Mouse (Mus musculus) midbrain, embryonic 16.5 days (tissue): Measurements from ENCODE around the gene Camsap3. TPM values are rescaled to one million over a fixed set of nuclear protein-coding genes. Genes with fewer than 3 reads are reported as not detected.
"Not testable (repeated sequence)": the region's sequence is repeated elsewhere in the genome, so short reads cannot be mapped to it uniquely, and the experiment has no call there.

Source experiments
- ATAC-seq: fragments of 200-750 bp; cut with Nextera tagmentation; 2 replicates; pipeline ENCODE4 v1.8.0; 2017; ENCODE audit warnings: moderate TSS enrichment
- H3K27ac ChIP-seq: fragments of 300-500 bp; sonication (generic); 2 replicates; pipeline ENCODE4 v1.5.1; 2014; ENCODE audit warnings: mild to moderate bottlenecking, low read length, mixed read lengths
- H3K27me3 ChIP-seq: fragments of 300-500 bp; sonication (generic); 2 replicates; pipeline ENCODE4 v1.6.1; 2014; ENCODE audit warnings: low read depth, low read length, mixed read lengths; ENCODE audit not compliant: control insufficient read depth, insufficient read depth
- H3K36me3 ChIP-seq: fragments of 300-500 bp; sonication (generic); 2 replicates; pipeline ENCODE4 v1.6.1; 2014; ENCODE audit warnings: mild to moderate bottlenecking, low read length, moderate library complexity, mixed read lengths; ENCODE audit not compliant: control insufficient read depth, insufficient read depth
- H3K4me1 ChIP-seq: fragments of 300-500 bp; sonication (generic); 2 replicates; pipeline ENCODE4 v1.6.1; 2014; ENCODE audit warnings: mild to moderate bottlenecking, low read length, mixed read lengths; ENCODE audit not compliant: control insufficient read depth, insufficient read depth
- H3K4me2 ChIP-seq: fragments of 300-500 bp; sonication (generic); 2 replicates; pipeline ENCODE4 v1.6.1; 2014; ENCODE audit warnings: mild to moderate bottlenecking, low read length, mixed read lengths
- H3K4me3 ChIP-seq: fragments of 300-500 bp; sonication (generic); 2 replicates; pipeline ENCODE4 v1.5.1; 2014; ENCODE audit warnings: low read depth, mild to moderate bottlenecking, low read length, moderate library complexity, mixed read lengths
- H3K9ac ChIP-seq: fragments of 300-500 bp; sonication (generic); 2 replicates; pipeline ENCODE4 v1.6.1; 2014; ENCODE audit warnings: low read depth, low read length, mixed read lengths
- H3K9me3 ChIP-seq: fragments of 300-500 bp; sonication (generic); replicated peaks from 2 replicates; pipeline ENCODE4 v1.6.1; 2014; ENCODE audit warnings: mild to moderate bottlenecking, low read length, mixed read lengths; ENCODE audit not compliant: control insufficient read depth, poor library complexity, severe bottlenecking
- WGBS: fragments of 180-500 bp; shearing (Covaris S2); extraction: QIAGEN DNeasy Blood & Tissue Kit; methylation state at CpG from one replicate; pipeline ENCODE4 v1.1.7; 2014; 5-methylcytosine and 5-hydroxymethylcytosine counted together
- polyA plus RNA-seq: library from polyadenylated mRNA; unstranded; fragments of >200 nt; fragmentation: Nextera tagmentation; extraction: Ambion mirVana; gene quantifications from 2 replicates; pipeline ENCODE4 v1.2.1, GENCODE M21; 2015

Gene Camsap3
- polyA plus RNA-seq, 1 experiment from 2014 or later, result 48.7 TPM

DNA sequence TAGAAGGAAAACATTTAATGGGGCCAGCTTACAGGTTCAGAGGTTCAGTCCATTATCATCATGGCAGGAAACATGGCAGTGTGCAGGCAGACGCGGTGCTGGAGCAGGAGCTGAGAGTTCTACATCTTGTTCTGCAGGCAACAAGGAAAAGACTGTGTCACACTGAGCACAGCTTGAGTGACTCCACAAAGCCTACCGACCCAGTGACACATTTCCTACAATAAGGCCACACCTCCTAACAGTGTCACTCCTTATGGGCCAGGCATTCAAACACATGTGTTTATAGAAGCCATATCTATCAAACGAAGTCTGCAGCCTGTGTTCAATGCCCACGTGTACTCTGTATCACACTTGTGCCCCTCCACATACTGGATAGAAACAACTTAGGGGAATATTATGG, 17.3 kb upstream of the Camsap3 start:
- H3K27me3 ChIP-seq, result no peaks in the 10 kb centered on the region
- H3K36me3 ChIP-seq, result no peaks in the 10 kb centered on the region
- 86% methylated on average over 5 of the region's 5 CpGs for WGBS
- no peaks in the 10 kb centered on the region for H3K9me3 ChIP-seq
- no peak overlapping the region for H3K4me3 ChIP-seq
- no peak for ATAC-seq
- H3K27ac ChIP-seq, result no peak overlapping the region
- H3K4me1 ChIP-seq, result no peaks in the 10 kb centered on the region; the same call in 1 of the 2 replicates
- H3K9ac ChIP-seq, result no peak overlapping the region
- H3K4me2 ChIP-seq, result no peak overlapping the region

DNA sequence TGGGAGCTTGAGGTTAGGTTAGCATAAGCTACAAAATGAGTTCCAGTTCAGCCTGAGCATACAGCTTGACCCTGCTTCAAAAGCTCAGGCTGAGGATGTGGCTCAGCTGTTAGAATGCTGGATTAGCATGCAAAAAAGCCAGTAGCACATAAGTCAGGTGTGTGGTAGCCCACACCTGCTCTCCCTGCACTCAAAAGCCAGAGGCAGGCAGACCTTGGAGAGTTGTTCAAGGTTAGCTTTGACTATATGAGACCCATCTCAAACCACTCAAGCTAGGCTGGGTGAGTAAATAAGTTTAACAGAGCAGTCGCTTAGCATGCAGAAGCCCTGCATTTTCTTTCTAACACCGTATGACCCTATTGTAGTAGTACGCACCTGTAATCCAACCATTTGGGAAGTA, 12.5 kb upstream of the Camsap3 start:
- H3K36me3 ChIP-seq, result no peaks in the 10 kb centered on the region
- no peak overlapping the region for H3K4me3 ChIP-seq
- WGBS, result 96% methylated on average over 3 of the region's 3 CpGs
- no peaks in the 10 kb centered on the region for H3K9me3 ChIP-seq
- no peak overlapping the region for H3K4me2 ChIP-seq
- H3K9ac ChIP-seq, result no peak overlapping the region
- H3K27me3 ChIP-seq, result no peaks in the 10 kb centered on the region
- no peak overlapping the region for H3K27ac ChIP-seq
- no peak for ATAC-seq
- H3K4me1 ChIP-seq, result no peaks in the 10 kb centered on the region

DNA sequence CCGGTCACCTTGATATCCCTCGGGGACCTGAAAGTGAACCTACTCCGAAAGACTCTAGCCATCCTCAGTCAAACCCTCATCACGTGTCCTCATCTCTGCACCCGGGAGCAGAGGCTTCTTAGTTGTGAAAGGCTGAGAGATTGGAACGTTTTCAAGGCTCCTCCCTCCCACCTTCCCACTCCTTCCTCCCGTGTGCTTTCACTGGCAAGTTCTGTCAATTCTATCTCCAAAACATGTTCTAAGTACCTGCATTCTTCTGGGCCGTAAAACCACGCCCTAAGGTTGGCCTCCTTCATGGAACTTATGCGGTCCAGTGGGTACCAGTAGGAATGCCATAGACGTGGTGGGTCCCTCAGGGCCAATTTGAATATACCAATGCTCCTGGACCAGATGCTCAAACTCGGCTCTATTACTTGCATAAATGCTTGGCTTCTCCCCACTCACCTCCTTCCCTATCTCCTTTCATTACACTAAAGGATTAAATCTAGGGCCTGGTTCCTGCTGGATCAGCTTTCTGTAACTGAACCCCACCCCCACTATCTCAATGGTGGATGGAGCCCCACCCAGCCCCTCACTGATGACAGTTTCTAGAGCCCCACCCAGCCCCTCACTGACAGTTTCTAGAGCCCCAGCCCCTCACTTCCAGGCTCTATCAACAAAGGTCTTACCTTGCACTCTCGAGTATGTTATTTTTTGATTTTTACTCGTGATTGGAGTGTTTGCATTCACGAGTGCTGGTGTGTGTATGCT, 10.7 kb upstream of the Camsap3 start:
- no peaks in the 10 kb centered on the region for H3K27me3 ChIP-seq
- H3K9me3 ChIP-seq, result no peaks in the 10 kb centered on the region
- H3K4me1 ChIP-seq, result no peaks in the 10 kb centered on the region
- no peak overlapping the region for H3K9ac ChIP-seq
- H3K27ac ChIP-seq, result no peak overlapping the region
- ATAC-seq, result no peak
- 82% methylated on average over 15 of the region's 15 CpGs for WGBS
- H3K36me3 ChIP-seq, result no peaks in the 10 kb centered on the region
- no peak overlapping the region for H3K4me3 ChIP-seq
- no peak overlapping the region for H3K4me2 ChIP-seq

DNA sequence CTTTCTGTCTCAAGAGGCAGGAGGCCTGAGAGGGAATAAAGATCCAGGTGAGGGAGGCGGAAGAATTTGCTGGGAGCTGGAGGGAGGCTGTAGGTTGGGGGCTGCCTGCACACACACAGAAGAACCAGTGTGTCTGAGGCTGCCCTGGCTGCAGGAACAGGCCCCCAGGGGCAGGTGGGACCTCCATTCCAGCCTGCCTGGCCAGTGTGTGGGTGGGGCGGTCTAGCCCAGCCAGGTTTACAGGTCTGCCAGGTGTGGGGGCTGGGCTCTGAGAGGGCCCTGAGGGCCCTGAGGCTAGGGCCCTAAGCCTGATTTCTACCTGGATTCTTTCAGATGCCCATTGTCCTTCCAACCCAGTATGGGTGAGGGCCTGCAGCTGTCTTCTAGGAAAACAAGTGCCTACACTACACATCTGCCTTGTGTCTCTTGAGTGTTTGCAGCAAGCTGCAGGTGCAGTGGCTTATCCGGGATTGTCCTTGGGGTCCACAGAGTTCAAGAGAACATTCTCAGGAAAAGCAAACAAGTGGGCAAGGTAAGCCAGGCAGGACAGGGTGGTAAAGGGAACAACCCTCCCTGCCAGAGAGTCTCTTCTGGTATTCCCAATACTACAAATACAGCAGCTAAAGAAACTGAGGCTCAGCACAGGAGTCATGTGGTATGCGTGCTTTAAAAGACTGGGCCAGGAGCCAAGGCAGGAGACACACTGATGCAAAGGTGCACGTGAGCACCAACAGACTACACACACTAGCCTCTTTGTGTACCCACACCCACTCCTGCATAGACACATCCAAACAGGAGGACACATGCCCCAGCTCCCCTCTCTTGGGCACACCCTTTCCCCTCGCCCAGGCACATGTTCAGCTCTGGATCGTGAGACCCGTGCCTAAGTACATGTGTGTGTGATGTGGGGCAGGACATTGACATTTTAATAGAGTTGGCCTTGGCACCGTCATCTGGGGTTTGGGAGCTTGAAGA, 7.4 kb upstream of the Camsap3 start:
- no peak for ATAC-seq
- Histone ChIP-seq H3K27me3 (no peaks in the 10 kb centered on the region), H3K36me3 (no peaks in the 10 kb centered on the region), H3K9me3 (no peaks in the 10 kb centered on the region), H3K4me2 (no peak overlapping the region), H3K4me1 (no peaks in the 10 kb centered on the region), H3K27ac (no peak overlapping the region), H3K9ac (0 out of 2 replicates have a peak overlapping the region, but pooled peaks have one; percentile 20), H3K4me3 (no peak overlapping the region)
- WGBS, result 83% methylated on average over 9 of the region's 9 CpGs

DNA sequence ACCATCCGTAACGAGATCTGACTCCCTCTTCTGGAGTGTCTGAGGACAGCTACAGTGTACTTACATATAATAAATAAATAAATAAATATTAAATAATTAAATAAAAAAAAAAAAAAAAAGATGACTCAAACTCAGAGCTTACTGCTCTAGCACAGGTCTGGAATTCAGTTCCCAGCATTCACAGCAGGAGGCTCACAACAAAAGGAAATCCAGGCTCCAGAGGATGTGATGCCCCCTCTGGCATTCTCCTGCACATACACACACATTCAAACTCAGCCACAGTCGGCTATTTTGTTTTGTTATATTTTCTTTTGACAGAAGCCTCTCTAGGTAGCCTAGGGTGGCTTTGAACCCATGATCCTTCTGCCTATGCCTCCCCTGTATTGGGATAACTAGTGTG, 5.1 kb upstream of the Camsap3 start:
- ATAC-seq, H3K36me3 ChIP-seq: not testable (repeated sequence)

DNA sequence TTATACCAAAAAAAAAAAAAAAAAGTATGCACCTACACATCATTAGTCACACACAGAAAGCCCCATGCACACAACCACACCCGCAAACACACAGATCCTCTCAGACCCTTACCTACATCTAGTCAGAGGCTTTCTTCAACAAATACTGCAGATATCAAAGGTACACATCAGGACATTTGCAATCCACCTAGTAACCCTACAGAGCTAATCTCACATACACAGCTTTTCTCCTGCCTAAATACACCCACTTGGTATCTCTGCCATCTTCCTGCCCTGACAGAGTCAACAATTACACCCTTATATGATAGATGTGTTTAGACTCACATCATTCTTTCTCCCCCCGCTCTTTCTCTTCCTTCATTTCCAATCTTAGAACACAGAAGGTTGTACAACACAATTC, 641 bp upstream of the Camsap3 start:
- Histone ChIP-seq H3K27ac (no peak overlapping the region), H3K9ac (no peak overlapping the region), H3K4me2 (no peak overlapping the region), H3K27me3 (no peaks in the 10 kb centered on the region), H3K36me3 (no peaks in the 10 kb centered on the region), H3K4me3 (no peak overlapping the region), H3K9me3 (no peaks in the 10 kb centered on the region), H3K4me1 (no peaks in the 10 kb centered on the region; the same call in 1 of the 2 replicates)
- ATAC-seq, result no peak
- 98% methylated on average over 2 of the region's 2 CpGs for WGBS

More for the DNA sequence above, 5.1 kb upstream of the Camsap3 start:
- H3K27ac ChIP-seq, H3K9ac ChIP-seq, H3K27me3 ChIP-seq, H3K9me3 ChIP-seq, H3K4me3 ChIP-seq, H3K4me1 ChIP-seq, H3K4me2 ChIP-seq: not testable (repeated sequence)
- WGBS, result 77% methylated on average over 1 of the region's 3 CpGs

DNA sequence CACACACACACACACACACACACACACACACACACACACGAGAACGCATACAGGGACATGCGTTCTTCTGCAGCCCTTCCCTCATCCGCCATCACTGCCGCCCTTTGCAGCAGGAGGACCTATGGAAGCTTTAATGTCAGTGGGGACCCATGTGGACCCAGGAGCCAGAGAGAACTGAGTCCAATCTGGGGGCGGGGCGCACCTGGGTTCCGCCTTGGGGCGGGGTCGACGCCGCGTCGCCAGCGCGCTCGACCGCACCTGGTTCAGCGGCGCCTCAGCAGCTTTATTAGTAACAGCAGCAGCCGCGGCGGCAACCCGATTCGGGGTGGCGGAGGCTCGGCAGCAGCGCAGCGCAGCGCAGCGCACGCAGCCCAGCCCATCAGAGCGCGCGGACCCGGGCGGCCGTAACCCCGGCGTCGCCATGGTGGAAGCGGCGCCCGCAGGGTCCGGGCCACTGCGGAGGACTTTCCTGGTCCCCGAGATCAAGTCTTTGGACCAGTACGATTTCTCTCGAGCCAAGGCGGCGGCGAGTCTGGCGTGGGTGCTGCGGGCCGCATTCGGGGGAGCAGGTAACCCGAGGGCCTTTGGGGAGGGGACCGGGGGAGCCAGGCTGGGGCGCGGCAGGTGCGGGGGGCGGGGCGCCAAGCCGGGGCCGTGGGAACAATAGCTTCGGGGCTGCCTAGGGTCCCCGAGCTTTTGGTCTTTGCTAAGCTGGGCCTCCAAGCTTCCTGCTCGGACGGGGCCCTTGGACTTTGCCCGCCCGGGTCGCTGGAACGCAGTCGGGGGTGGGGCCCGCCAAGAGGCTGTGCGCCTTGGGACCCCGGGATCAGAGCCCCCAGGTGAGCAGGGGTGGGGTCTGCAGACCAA, 531 bp downstream of the Camsap3 start:
- H3K27ac ChIP-seq, result peak overlapping the region; percentile 91
- H3K27me3 ChIP-seq, result no peaks in the 10 kb centered on the region
- H3K4me3 ChIP-seq, result peak overlapping the region; percentile 96
- H3K36me3 ChIP-seq, result no peaks in the 10 kb centered on the region
- H3K4me2 ChIP-seq, result peak overlapping the region; percentile 79
- peak overlapping the region; percentile 95 for H3K9ac ChIP-seq
- H3K4me1 ChIP-seq, result no peaks in the 10 kb centered on the region; the same call in 1 of the 2 replicates
- under 1% methylated on average over 75 of the region's 77 CpGs for WGBS
- no peaks in the 10 kb centered on the region for H3K9me3 ChIP-seq
- peak; percentile 89 for ATAC-seq

DNA sequence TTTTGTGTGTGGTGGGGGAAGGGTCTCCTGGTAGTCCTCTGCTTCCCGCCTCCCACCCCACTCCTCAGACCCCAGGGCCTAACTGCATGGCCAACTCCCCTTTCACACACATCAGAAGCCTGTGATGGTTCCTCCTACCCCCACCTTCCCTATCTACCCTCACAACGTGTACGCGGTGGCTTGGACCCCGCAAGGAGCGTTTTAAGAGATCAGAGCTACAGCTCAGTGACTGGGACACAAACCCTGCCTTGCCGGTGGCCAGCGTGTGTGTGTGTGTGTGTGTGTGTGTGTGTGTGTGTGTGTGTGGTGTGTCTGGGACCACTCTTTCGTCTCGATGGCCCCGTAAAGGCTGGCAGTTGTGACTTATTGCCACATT, 1.2 kb downstream of the Camsap3 start:
- WGBS, result 0% methylated on average over 11 of the region's 11 CpGs

More for the DNA sequence above, 1.2 kb downstream of the Camsap3 start:
- Histone ChIP-seq H3K9me3 (no peaks in the 10 kb centered on the region), H3K9ac (peak overlapping the region; percentile 95), H3K27me3 (no peaks in the 10 kb centered on the region), H3K36me3 (no peaks in the 10 kb centered on the region), H3K27ac (peak overlapping the region; percentile 91), H3K4me1 (no peaks in the 10 kb centered on the region; the same call in 1 of the 2 replicates), H3K4me2 (peak overlapping the region; percentile 79), H3K4me3 (peak overlapping the region; percentile 96)
- ATAC-seq, result peak; percentile 79
